Mouse (Mus musculus) heart, embryonic 13.5 days (tissue): Measurements from ENCODE around the gene Spast. TPM values are rescaled to one million over a fixed set of nuclear protein-coding genes. Genes with fewer than 3 reads are reported as not detected.
"Not testable (repeated sequence)": the region's sequence is repeated elsewhere in the genome, so short reads cannot be mapped to it uniquely, and the experiment has no call there.

Source experiments
- ATAC-seq: fragments of 200-750 bp; cut with Nextera tagmentation; 2 replicates; pipeline ENCODE4 v1.8.0; 2017; ENCODE audit warnings: moderate TSS enrichment; ENCODE audit not compliant: insufficient number of reproducible peaks, low FRiP score, low TSS enrichment; ENCODE audit errors: extremely low read depth
- H3K27ac ChIP-seq: fragments of 300-500 bp; sonication (generic); replicated peaks from 2 replicates; pipeline ENCODE4 v1.5.1; 2015; ENCODE audit warnings: moderate library complexity, mild to moderate bottlenecking, inconsistent platforms
- H3K27me3 ChIP-seq: fragments of 300-500 bp; sonication (generic); replicated peaks from 2 replicates; pipeline ENCODE4 v1.6.1; 2015; ENCODE audit warnings: mild to moderate bottlenecking, inconsistent platforms
- H3K36me3 ChIP-seq: fragments of 300-500 bp; sonication (generic); 2 replicates; pipeline ENCODE4 v1.6.1; 2015; ENCODE audit warnings: mild to moderate bottlenecking, inconsistent platforms
- H3K4me1 ChIP-seq: fragments of 300-500 bp; sonication (generic); 2 replicates; pipeline ENCODE4 v1.6.1; 2015; ENCODE audit warnings: inconsistent platforms
- H3K4me2 ChIP-seq: fragments of 300-500 bp; sonication (generic); 2 replicates; pipeline ENCODE4 v1.6.1; 2015; ENCODE audit warnings: inconsistent platforms, mild to moderate bottlenecking, moderate library complexity
- H3K4me3 ChIP-seq: fragments of 300-500 bp; sonication (generic); 2 replicates; pipeline ENCODE4 v1.5.1; 2015; ENCODE audit warnings: moderate library complexity, mild to moderate bottlenecking, inconsistent platforms
- H3K9ac ChIP-seq: fragments of 300-500 bp; sonication (generic); 2 replicates; pipeline ENCODE4 v1.6.1; 2015; ENCODE audit warnings: inconsistent platforms, mild to moderate bottlenecking, moderate library complexity
- H3K9me3 ChIP-seq: fragments of 300-500 bp; sonication (generic); 2 replicates; pipeline ENCODE4 v1.6.1; 2016; ENCODE audit warnings: inconsistent platforms
- WGBS: fragments of 180-500 bp; shearing (Covaris S2); methylation state at CpG from one replicate; pipeline ENCODE4 v1.1.7; 2015; ENCODE audit warnings: mixed read lengths; 5-methylcytosine and 5-hydroxymethylcytosine counted together
- polyA plus RNA-seq: library from polyadenylated mRNA; unstranded; fragments of >200 nt; fragmentation: Nextera tagmentation; extraction: Ambion mirVana; gene quantifications from 2 replicates; pipeline ENCODE4 v1.2.1, GENCODE M21; 2015

Gene Spast
- polyA plus RNA-seq, 1 experiment from 2014 or later, result 7.3 TPM

DNA sequence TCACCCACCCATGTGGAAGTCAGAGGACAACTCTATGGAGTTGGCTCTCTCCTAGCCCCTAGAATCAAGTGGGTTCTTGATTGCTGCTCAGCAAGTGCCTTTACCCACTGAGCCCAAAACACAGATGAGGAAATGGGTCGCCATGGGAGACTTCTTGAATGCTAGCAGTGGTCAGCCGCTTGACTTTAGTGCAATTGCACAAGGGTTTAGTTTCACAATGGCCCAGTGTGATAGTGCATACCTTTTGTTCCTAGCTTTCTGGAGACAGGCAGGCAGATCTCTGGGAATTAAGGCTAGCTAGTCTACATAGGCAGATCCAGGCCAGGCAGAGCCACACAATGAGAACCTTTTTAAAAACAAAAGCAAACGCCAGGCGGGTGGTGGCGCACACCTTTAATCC, 38.7 kb upstream of the Spast start:
- Histone ChIP-seq H3K4me1 (peaks cover 6% of the 10 kb centered on the region; the same call in 1 of the 2 replicates), H3K36me3 (peaks cover 56% of the 10 kb centered on the region), H3K9ac (no peak overlapping the region), H3K27me3 (no peaks in the 10 kb centered on the region), H3K9me3 (no peaks in the 10 kb centered on the region), H3K4me3 (no peak overlapping the region), H3K27ac (no peak overlapping the region), H3K4me2 (no peak overlapping the region)
- WGBS, result 94% methylated on average over 5 of the region's 5 CpGs
- no peak for ATAC-seq

DNA sequence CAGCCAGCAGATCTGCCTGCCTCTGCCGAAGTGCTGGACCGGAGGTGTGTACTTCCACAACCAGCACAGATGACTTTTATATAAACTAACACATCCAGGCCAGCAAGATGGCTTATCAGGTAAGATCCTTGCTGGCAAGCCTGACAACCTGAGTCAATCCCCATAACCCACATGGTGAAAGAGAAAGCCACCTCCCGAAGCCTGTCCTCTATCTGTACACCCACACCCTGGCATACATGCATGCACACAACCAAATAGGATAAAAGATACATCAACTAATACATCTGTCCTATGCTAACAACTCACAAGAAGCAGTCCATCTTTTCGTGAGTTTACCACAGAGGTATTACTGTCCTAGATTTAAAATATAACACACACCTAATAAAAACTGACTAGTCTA, 34.7 kb upstream of the Spast start:
- H3K9me3 ChIP-seq, result no peaks in the 10 kb centered on the region
- H3K4me3 ChIP-seq, result no peak overlapping the region
- H3K27me3 ChIP-seq, result no peaks in the 10 kb centered on the region
- no peaks in the 10 kb centered on the region for H3K4me1 ChIP-seq
- no peak overlapping the region for H3K9ac ChIP-seq
- H3K27ac ChIP-seq, result no peak overlapping the region
- H3K36me3 ChIP-seq, result peaks cover 83% of the 10 kb centered on the region
- 83% methylated on average over 4 of the region's 4 CpGs for WGBS
- H3K4me2 ChIP-seq, result no peak overlapping the region
- no peak for ATAC-seq

DNA sequence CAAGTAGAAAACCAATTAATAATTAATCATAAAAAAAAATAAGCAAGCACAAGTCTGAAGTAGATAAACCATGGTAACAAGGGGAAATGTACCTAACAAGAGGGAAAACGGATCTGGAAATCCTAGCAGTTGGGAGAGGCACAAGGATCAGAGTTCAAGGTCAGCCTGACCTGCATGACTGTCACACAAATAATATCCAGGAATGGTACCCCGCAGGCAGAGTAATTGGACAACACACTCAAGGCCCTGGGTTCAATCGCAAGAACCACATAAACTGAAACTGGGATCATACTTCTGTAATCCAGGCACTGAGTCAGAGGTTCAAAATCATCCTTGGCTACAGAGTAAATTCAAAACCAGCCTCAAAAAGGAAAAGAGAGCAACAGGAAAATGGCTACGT, 33.2 kb upstream of the Spast start:
- H3K4me1 ChIP-seq, result no peaks in the 10 kb centered on the region
- H3K27ac ChIP-seq, result no peak overlapping the region
- H3K4me2 ChIP-seq, result no peak overlapping the region
- H3K4me3 ChIP-seq, result no peak overlapping the region
- no peak for ATAC-seq
- peaks cover 83% of the 10 kb centered on the region for H3K36me3 ChIP-seq
- H3K9ac ChIP-seq, result no peak overlapping the region
- WGBS, result 95% methylated on average over 4 of the region's 4 CpGs
- H3K9me3 ChIP-seq, result no peaks in the 10 kb centered on the region
- no peaks in the 10 kb centered on the region for H3K27me3 ChIP-seq

DNA sequence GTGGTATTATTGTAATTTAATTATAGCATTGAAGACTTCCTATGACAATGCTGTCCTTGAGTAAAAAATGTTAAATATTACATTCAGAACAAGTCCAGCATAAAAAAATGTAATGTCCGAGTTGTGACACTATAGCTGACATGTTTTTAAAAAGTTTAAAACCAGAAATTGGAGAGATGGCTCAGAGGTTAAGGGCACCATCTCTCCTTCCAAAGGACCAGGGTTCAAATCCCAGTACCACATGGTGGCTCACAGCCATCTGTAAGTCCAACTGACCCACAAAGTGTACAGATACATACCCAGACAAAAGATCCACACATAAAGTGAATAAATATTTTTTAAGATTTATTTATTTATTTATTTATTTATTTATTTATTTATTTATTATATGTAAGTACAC, 32.8 kb upstream of the Spast start:
- 84% methylated on average over 1 of the region's 1 CpGs for WGBS
- H3K36me3 ChIP-seq, result peaks cover 84% of the 10 kb centered on the region
- H3K27me3 ChIP-seq, result no peaks in the 10 kb centered on the region
- H3K4me1 ChIP-seq, result no peaks in the 10 kb centered on the region
- no peak for ATAC-seq
- no peaks in the 10 kb centered on the region for H3K9me3 ChIP-seq
- no peak overlapping the region for H3K4me2 ChIP-seq
- no peak overlapping the region for H3K9ac ChIP-seq
- H3K27ac ChIP-seq, result no peak overlapping the region
- no peak overlapping the region for H3K4me3 ChIP-seq

DNA sequence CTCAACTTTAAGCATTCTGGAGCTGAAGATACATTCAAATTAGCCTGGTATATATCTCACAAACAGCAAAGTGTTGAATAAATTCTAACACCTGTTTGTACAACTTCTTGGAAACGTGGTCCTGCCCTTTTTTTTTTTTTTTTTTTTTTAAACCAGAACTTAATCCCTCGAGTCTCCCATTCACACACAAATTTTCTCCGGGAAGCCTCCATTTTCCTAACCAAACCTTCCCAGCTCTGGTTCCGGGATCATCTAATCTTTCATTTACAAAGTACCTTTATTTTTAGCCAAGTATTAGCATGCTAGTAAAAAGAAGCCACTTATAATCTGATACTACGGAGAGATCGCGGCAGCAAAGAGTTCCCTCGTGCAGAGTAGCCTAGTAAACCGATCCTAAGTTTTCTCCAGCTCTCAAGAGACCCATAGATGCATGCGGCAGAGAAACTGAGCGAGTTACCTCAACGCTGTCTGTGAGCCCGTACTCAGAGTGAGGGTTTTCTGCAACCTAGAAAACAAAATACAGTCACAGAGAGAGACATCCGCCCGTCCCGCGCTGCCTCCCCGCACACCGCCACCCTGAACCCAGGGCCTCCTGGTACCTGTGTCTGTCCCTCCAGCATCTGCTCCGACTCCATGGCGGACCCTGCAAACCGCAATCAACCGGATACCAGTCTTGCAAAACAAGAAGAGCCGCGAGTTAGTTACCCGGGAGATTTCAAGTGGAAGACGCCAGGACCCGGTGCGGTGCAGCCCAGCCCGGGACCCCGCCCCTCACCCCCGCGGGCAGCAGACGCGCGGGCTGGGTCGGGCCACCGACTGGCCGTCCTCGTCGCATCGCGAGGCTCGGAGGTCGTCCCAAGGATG, 23.1 kb upstream of the Spast start:
- WGBS, result under 1% methylated on average over 41 of the region's 45 CpGs
- Histone ChIP-seq H3K4me2 (peak overlapping the region; percentile 88), H3K36me3 (peaks cover 29% of the 10 kb centered on the region), H3K27me3 (no peaks in the 10 kb centered on the region), H3K27ac (peak overlapping the region; percentile 92), H3K9ac (peak overlapping the region; percentile 94), H3K4me3 (peak overlapping the region; percentile 84), H3K9me3 (no peaks in the 10 kb centered on the region), H3K4me1 (peaks cover 18% of the 10 kb centered on the region)
- ATAC-seq, result no peak

DNA sequence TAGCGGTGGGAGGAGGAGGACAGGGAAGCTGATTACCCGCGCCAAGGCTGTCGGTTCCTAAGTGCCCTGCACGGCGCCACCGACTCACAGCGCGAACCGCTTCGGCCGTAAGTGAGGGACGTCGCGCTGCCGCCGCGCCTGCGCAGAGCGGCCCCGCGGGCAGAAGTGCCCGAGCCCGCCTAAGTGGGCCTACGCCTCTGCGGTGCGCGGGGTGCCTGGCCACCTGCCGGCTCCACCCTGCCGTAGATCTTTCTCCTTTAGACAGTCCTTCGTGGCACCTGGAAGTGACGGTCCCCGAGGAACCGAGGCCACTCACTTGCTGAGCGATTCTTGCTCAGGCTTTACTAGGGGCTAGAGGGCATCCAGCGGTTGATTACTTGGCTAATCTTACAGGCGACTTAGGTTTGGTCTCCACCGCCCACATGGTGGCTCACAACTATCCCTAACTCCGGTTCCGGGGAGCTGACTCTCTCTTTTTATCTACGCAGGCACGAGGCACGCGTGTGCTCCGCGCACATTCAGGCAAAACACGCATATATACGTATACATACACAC, 22.4 kb upstream of the Spast start:
- H3K4me3 ChIP-seq, result peak overlapping the region; percentile 84
- peaks cover 18% of the 10 kb centered on the region for H3K4me1 ChIP-seq
- no peaks in the 10 kb centered on the region for H3K9me3 ChIP-seq
- H3K9ac ChIP-seq, result peak overlapping the region; percentile 94
- peaks cover 24% of the 10 kb centered on the region for H3K36me3 ChIP-seq
- ATAC-seq, result peak; percentile 90
- H3K4me2 ChIP-seq, result peak overlapping the region; percentile 88
- H3K27me3 ChIP-seq, result no peaks in the 10 kb centered on the region
- WGBS, result under 1% methylated on average over 45 of the region's 48 CpGs
- peak overlapping the region; percentile 92 for H3K27ac ChIP-seq

DNA sequence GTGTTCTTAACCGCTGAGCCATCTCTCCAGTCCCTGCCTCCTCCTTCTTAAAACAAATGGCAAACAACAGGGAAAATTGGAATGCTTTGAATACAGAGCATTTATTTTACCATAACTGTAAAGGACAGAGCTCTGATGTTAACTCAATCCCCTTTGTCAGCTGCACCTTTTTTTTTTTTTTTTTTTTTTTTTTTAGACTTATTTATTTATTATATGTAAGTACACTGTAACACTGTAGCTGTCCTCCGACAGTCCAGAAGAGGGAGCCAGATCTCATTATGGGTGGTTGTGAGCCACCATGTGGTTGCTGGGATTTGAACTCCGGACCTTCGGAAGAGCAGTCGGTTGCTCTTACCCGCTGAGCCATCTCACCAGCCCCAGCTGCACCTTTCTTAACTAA, 20.1 kb upstream of the Spast start:
- Histone ChIP-seq H3K4me2 (no peak overlapping the region), H3K36me3 (peaks cover 5% of the 10 kb centered on the region), H3K9ac (no peak overlapping the region), H3K4me3 (no peak overlapping the region), H3K27me3 (no peaks in the 10 kb centered on the region), H3K27ac (no peak overlapping the region), H3K4me1 (peaks cover 18% of the 10 kb centered on the region), H3K9me3 (no peaks in the 10 kb centered on the region)
- no peak for ATAC-seq
- 86% methylated on average over 6 of the region's 6 CpGs for WGBS

DNA sequence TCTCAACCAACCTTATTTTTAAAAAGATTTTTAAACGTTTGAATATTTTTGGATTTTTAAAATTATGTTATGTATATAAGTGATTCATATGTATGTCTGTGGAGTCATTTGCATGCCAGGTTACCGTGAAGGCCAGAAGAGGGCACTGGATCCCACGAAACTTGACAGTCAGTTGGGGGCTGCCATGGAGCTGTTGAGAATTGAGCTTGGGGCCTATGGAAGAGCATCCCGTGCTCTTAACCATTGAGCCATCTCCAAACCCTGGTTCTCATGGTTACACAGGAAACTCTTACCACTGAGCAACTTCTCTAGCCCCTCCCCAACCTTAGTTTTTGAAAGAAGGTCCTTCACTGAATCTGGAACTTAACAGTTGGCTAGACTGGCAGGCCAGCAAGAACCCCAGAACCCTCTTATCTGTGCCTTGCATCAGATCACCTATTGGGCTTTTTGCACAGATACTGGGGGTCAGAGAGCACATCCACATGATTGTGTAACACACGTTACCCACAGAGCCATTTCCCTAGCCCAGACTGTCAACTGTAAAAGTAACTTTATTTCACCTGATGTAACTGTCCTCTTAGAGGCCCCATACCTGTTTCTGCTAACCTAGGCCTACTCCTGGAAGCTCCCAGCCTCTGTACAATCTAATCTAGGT, 16.3 kb upstream of the Spast start:
- Histone ChIP-seq H3K27ac (no peak overlapping the region), H3K36me3 (no peaks in the 10 kb centered on the region), H3K4me2 (no peak overlapping the region), H3K4me1 (no peaks in the 10 kb centered on the region), H3K9me3 (no peaks in the 10 kb centered on the region), H3K27me3 (no peaks in the 10 kb centered on the region), H3K4me3 (no peak overlapping the region), H3K9ac (no peak overlapping the region)
- 49% methylated on average over 5 of the region's 5 CpGs for WGBS
- ATAC-seq, result no peak

DNA sequence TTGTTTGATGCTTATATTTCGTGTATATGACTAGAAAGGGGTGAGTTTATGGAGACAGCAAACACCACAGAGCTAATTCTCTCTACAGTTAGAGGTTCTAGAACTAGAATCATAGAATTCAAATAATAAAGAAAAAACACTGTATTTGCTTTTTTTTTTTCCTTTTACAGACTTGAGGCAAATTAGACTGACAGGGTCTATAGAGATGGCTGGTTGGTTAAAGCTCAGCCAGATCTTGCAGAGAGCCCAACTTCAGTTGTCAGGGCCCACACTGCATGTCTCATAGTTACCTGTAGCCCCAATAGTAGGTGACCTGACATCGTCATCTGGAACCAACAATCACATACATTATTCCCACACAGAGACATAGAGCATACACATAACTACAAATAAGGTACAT, 14.9 kb upstream of the Spast start, which contains the start of gene Dpy30:
Gene Dpy30, minus strand, starts transcription at position 101 of the 400 bp plus-strand sequence.
- Histone ChIP-seq H3K27ac (no peak within 1 kb of the TSS), H3K27me3 (no peaks in the 10 kb centered on the region), H3K9ac (no peak within 1 kb of the TSS), H3K4me1 (no peaks in the 10 kb centered on the region), H3K4me3 (no peak within 1 kb of the TSS), H3K36me3 (no peaks in the 10 kb centered on the region), H3K9me3 (no peaks in the 10 kb centered on the region), H3K4me2 (no peak within 1 kb of the TSS)
- ATAC-seq, result no peak
- 64% methylated on average over 2 of the region's 2 CpGs for WGBS

DNA sequence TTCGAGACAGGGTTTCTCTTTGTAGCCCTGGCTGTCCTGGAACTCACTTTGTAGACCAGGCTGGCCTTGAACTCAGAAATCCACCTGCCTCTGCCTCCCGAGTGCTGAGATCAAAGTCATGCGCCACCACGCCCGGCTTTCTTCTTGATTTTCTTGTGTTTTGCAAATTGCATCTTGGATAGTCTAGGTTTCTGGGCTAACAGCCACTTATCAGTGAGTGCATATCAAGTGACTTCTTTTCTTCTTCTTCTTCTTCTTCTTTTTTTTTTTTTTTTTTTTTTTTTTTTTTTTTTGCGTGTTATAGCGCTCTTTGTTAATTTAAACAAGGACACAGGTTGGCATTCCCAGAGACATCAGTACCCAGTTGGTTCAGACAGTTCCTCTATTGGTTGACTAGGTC, 11.6 kb upstream of the Spast start:
- not testable (repeated sequence) for ATAC-seq, H3K4me3 ChIP-seq, H3K9me3 ChIP-seq, H3K27ac ChIP-seq, H3K36me3 ChIP-seq, H3K9ac ChIP-seq, H3K4me1 ChIP-seq, H3K27me3 ChIP-seq, H3K4me2 ChIP-seq
- WGBS, result 75% methylated on average over 7 of the region's 7 CpGs

DNA sequence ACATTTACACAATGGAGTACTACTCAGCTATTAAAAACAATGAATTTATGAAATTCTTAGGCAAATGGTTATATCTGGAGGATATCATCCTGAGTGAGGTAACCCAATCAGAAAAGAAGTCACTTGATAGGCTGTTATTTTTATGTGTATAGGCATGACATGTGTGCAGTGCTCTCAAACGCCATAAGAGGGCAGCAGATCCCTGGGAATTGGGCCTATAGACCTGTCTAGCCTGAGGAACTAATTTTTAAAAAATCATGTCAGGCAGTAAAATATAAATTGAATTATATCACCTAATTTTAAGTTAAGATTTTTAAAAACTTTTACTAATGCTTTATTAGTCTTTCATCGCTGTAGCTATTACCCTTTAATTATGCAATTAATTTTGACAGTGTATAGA, 10.6 kb upstream of the Spast start:
- 44% methylated on average over 2 of the region's 2 CpGs for WGBS
- not testable (repeated sequence) for H3K27ac ChIP-seq

More for the DNA sequence above, 10.6 kb upstream of the Spast start:
- not testable (repeated sequence) for H3K4me3 ChIP-seq, H3K9ac ChIP-seq, H3K4me2 ChIP-seq, H3K36me3 ChIP-seq, H3K4me1 ChIP-seq, ATAC-seq, H3K9me3 ChIP-seq, H3K27me3 ChIP-seq
